Mouse (Mus musculus): ENCODE measurements around the gene Polr2h. TPM values are rescaled to one million over a fixed set of nuclear protein-coding genes. Genes with fewer than 3 reads are reported as not detected.

The Polr2h gene
- polyA plus RNA-seq, 1 experiment from 2014 or later = 38.4 TPM

DNA sequence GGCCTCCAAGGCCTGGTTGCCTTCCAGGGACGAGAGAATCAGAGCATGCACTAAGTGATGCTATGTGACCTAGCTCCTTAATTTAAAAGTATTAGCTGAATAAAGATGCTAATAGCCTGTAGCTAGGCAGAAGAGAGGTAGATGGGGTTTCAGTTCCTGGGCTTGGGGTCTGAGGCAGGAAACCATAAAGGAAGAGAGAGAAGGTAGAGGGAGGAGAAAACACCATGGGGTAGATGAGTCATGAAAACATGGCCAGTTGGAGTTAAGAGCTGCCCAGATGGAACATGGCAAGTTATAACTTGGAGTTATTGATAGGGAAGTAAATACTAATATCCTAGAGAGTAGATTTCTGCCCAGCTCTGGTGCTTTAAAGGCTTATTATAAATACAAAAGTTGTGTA lies 39.9 kb downstream of the Polr2h start:
- no peak for ATAC-seq
- TF ChIP-seq CTCF (IDR thresholded peaks at IDR 0.05) = no peak
- no peak for DNase-seq (ENCODE audit: low read depth, low spot score)
- CTCF ChIA-PET = no interaction called here
- in situ Hi-C loops (cut with MboI; ENCODE audit: low pct_unique_long_range_greater_than_20kb) = no loop called here
- H3K27me3 ChIP-seq = peaks cover 28% of the 10 kb centered on the region
- POLR2A ChIA-PET = no interaction called here

DNA sequence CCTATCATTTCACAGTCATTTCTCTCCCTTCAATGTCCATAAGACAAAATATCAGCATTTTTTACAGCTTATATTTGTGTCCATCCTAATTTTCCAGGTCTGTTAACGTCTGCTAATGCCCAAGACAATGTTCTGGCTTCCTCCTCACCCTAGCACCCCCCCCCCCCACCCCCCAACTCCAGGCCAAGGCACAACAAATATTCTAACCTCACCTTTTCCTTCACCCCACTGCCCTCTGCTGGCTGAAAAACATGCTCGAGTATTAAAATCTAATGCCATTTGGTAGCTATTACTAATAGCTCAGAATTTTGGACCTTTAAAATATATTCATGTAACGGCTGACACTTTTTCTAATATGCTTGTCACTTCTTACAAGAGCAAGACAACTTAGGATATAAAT lies 44.2 kb downstream of the Polr2h start:
- CTCF ChIA-PET = interaction anchor here (0.6 to 6.5 kb wide), 12 partner anchors 9 to 112 kb away, joined by 3 to 57 read pairs (median 4); partner anchors contain the start of genes Clcn2 and Polr2h
- in situ Hi-C loops (cut with MboI; ENCODE audit: low pct_unique_long_range_greater_than_20kb) = loop anchor here (5.0 kb wide), 1 partner anchor 39 kb away; no protein-coding TSS in a partner anchor
- peak; percentile 39 for TF ChIP-seq CTCF (IDR thresholded peaks at IDR 0.05)
- ATAC-seq (no peak), DNase-seq (ENCODE audit: low read depth, low spot score) (no peak)
- H3K27me3 ChIP-seq = peaks cover 23% of the 10 kb centered on the region
- POLR2A ChIA-PET = interaction anchor here (0.6 to 1.7 kb wide), 2 partner anchors 45 to 695 kb away, joined by 4 read pairs; no protein-coding TSS in a partner anchor

DNA sequence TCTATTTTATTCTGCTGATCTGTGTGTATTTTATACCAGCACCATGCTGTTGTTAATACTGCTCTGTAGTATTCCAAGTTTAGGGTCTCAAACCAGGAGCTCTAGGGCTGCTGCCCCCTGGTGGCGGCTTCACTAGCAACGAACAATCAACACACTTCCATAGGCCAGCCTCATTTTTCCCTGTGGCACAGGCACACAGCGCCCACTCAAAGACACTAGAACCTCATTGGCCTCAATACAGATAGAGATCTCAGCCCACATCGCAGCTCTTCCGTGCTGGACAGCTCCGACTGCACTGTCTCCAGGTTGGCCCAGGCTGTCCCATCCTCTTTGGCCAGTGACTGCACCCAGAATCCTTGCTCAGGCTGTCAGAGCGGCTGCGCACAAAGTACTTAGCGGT lies 47.8 kb downstream of the Polr2h start:
- peak; percentile 80 for TF ChIP-seq CTCF (IDR thresholded peaks at IDR 0.05)
- in situ Hi-C loops (cut with MboI; ENCODE audit: low pct_unique_long_range_greater_than_20kb) = no loop called here
- ATAC-seq = no peak
- DNase-seq (ENCODE audit: low read depth, low spot score) = no peak
- ChIA-PET POLR2A (no interaction called here), CTCF (interaction anchor here (0.9 to 6.5 kb wide), 6 partner anchors 17 to 56 kb away, joined by 3 to 57 read pairs (median 4); partner anchors contain the start of genes Clcn2 and Polr2h)
- H3K27me3 ChIP-seq = peaks cover 23% of the 10 kb centered on the region

Other genes with a start within 250 kb of the Polr2h start
- 82.8 TPM for gene Eif2b5, start 218.8 kb upstream of the Polr2h start, polyA plus RNA-seq (2021)
- gene Dvl3, start 200.7 kb upstream of the Polr2h start, polyA plus RNA-seq (2021) = 52.8 TPM
- gene Ap2m1, start 182.2 kb upstream of the Polr2h start, polyA plus RNA-seq (2021) = 707 TPM
- 61.5 TPM for gene Abcf3, start 169.1 kb upstream of the Polr2h start, polyA plus RNA-seq (2021)
- 0.55 TPM for gene Vwa5b2, start 128.2 kb upstream of the Polr2h start, polyA plus RNA-seq (2021)
- 8.6 TPM for gene Eef1akmt4, start 106.1 kb upstream of the Polr2h start, polyA plus RNA-seq (2021)
- 0.03 TPM for gene Gm49333, start 106.1 kb upstream of the Polr2h start, polyA plus RNA-seq (2021)
- gene Alg3, start 105.9 kb upstream of the Polr2h start, polyA plus RNA-seq (2021) = 21.5 TPM
- gene Camk2n2, start 96.4 kb upstream of the Polr2h start, polyA plus RNA-seq (2021) = 11.5 TPM
- gene Ece2, start 87.8 kb upstream of the Polr2h start, polyA plus RNA-seq (2021) = 0.12 TPM
- gene Psmd2, start 66.0 kb upstream of the Polr2h start, polyA plus RNA-seq (2021) = 289 TPM
- 336 TPM for gene Eif4g1, start 49.4 kb upstream of the Polr2h start, polyA plus RNA-seq (2021)
- 0.69 TPM for gene Fam131a, start 24.4 kb upstream of the Polr2h start, polyA plus RNA-seq (2021)
- 14.3 TPM for gene Clcn2, start 81 bp downstream of the Polr2h start, polyA plus RNA-seq (2021)
- 1.8 TPM for gene Chrd, start 15.5 kb downstream of the Polr2h start, polyA plus RNA-seq (2021)
- gene Thpo, start 16.8 kb downstream of the Polr2h start, polyA plus RNA-seq (2021) = 0.18 TPM

Data from Patski (cell line).